Mouse (Mus musculus) megakaryocyte, embryonic 14.5 days (primary cell): Measurements from ENCODE around the gene Reep6.

Experiments
- FLI1 ChIP-seq: IDR thresholded peaks from 2 replicates; pipeline ENCODE4 v1.6.1; 2012; ENCODE audit warnings: low read length, inconsistent platforms, mixed read lengths
- GATA1 ChIP-seq: IDR thresholded peaks from 3 replicates; pipeline ENCODE4 v1.6.1; 2012; ENCODE audit warnings: mixed read lengths, low read length, inconsistent platforms, borderline replicate concordance

GRCm38 (mm10) chr10:80377716-80378115, 48.0 kb downstream of the Reep6 start:
- TF ChIP-seq FLI1: no peak
- TF ChIP-seq GATA1: no peak
